7 mouse cellular contexts compared by ENCODE assay signal in the genomic region with DNA sequence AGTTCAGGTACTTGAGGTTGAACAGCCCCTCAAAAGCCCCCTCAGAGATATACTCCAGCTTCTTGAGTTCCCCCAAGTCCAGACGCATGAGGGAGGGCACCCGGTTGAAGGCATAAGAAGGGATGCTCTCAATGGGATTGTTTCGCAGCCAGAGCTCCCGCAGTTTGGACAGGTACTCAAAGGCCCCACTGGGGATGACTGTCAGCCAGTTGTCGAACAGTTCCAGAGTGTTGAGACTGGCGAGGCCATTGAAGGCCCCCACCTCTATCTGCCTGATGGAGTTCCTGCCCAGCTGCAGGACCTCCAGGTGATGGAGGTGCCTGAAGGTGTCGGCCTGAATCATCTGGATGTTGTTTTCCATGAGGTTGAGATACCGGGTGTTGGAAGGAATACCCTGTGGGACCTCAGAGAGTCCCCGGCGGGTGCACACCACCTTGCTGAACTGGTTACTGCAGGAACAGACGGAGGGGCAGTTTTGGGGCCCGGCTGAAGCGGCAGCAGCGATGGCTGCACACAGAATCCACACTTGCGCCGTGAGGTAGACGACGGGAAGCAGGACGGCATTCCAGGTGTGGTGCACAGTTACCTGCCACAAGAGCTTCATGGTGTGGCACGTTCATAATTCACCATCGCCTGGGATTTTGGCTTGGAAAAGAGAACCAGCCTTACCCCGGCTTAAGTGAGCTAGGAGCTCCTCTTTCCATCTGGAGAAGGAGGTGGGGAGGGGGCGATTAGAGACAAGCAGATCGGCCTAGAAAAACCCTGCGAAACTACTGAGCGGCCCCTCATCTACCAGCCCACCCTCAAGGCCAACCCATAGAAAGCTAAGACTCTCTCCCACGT. TPM values are rescaled to one million over a fixed set of nuclear protein-coding genes. Genes with fewer than 3 reads are reported as not detected.
DNase-seq lines count a peak whose midpoint lies in the region; ATAC-seq and TF ChIP-seq lines count a peak whose summit lies in the region.

Lrrc4 (minus strand) TSS at position 737 of the 843 bp plus-strand sequence.

- peak within 1 kb of the TSS; percentile 100 for H3K4me2 ChIP-seq in embryonic facial prominence, embryonic 14.5 days (ENCODE audit: low read depth, low read length)
- peak within 1 kb of the TSS; percentile 98 for H3K4me2 ChIP-seq in hindbrain, embryonic 15.5 days
- peak within 1 kb of the TSS; percentile 89 for H3K4me2 ChIP-seq in liver, postnatal 0 days (ENCODE audit: low read depth, low read length)

- peak within 1 kb of the TSS; percentile 69 for H3K9ac ChIP-seq in embryonic facial prominence, embryonic 14.5 days (ENCODE audit: low read depth, low read length)
- peak within 1 kb of the TSS; percentile 99 for H3K9ac ChIP-seq in hindbrain, embryonic 15.5 days
- H3K9ac ChIP-seq in liver, postnatal 0 days (replicated peaks), result peak within 1 kb of the TSS; percentile 52

- H3K4me1 ChIP-seq in embryonic facial prominence, embryonic 14.5 days (ENCODE audit: control insufficient read depth, insufficient read depth, low read length), result 0 out of 2 replicates have a peak, but pooled peaks cover 5% of the 10 kb centered on the region
- H3K4me1 ChIP-seq in hindbrain, embryonic 15.5 days (replicated peaks), result peaks cover 65% of the 10 kb centered on the region
- 0 out of 2 replicates have a peak, but pooled peaks cover 8% of the 10 kb centered on the region for H3K4me1 ChIP-seq in liver, postnatal 0 days (ENCODE audit: insufficient read depth)

- TF ChIP-seq CTCF in left cerebral cortex, adult 2 months (IDR thresholded peaks at IDR 0.05), result no peak
- no peak for TF ChIP-seq CTCF in liver, postnatal 0 days (IDR thresholded peaks at IDR 0.05; ENCODE audit: low read depth)

- ATAC-seq in embryonic facial prominence, embryonic 14.5 days (ENCODE audit: low read depth), result no peak
- ATAC-seq in hindbrain, embryonic 15.5 days (ENCODE audit: low FRiP score, low read depth), result no peak
- ATAC-seq in liver, postnatal 0 days, result no peak

- H3K27ac ChIP-seq in left cerebral cortex, adult 2 months, result peak within 1 kb of the TSS; percentile 99
- no peak within 1 kb of the TSS; the same call in 1 of the 2 replicates for H3K27ac ChIP-seq in embryonic facial prominence, embryonic 14.5 days (replicated peaks; ENCODE audit: low read depth, low read length)
- H3K27ac ChIP-seq in hindbrain, embryonic 15.5 days (replicated peaks), result peak within 1 kb of the TSS; percentile 98
- H3K27ac ChIP-seq in liver, postnatal 0 days (ENCODE audit: low read depth), result no peak within 1 kb of the TSS

- no peak for TF ChIP-seq EP300 in liver, postnatal 0 days (IDR thresholded peaks at IDR 0.05; ENCODE audit: low read depth)

- H3K9me3 ChIP-seq in embryonic facial prominence, embryonic 14.5 days (ENCODE audit: control insufficient read depth, low read length), result no peaks in the 10 kb centered on the region
- no peaks in the 10 kb centered on the region for H3K9me3 ChIP-seq in hindbrain, embryonic 15.5 days
- no peaks in the 10 kb centered on the region for H3K9me3 ChIP-seq in liver, postnatal 0 days (ENCODE audit: low read length)

- H3K27me3 ChIP-seq in embryonic facial prominence, embryonic 14.5 days (replicated peaks; ENCODE audit: control insufficient read depth, insufficient read depth, low read length), result peaks cover 24% of the 10 kb centered on the region
- no peaks in the 10 kb centered on the region for H3K27me3 ChIP-seq in hindbrain, embryonic 15.5 days
- H3K27me3 ChIP-seq in liver, postnatal 0 days (ENCODE audit: insufficient read depth, low read length), result peaks cover 26% of the 10 kb centered on the region

- H3K36me3 ChIP-seq in embryonic facial prominence, embryonic 14.5 days (ENCODE audit: control insufficient read depth, insufficient read depth, low read length), result peaks cover 8% of the 10 kb centered on the region; the same call in 1 of the 2 replicates
- peaks cover 5% of the 10 kb centered on the region; the same call in 1 of the 2 replicates for H3K36me3 ChIP-seq in hindbrain, embryonic 15.5 days
- H3K36me3 ChIP-seq in liver, postnatal 0 days (replicated peaks; ENCODE audit: insufficient read depth, low read length), result no peaks in the 10 kb centered on the region

- peak within 1 kb of the TSS; percentile 95 for H3K4me3 ChIP-seq in left cerebral cortex, adult 2 months
- H3K4me3 ChIP-seq in embryonic facial prominence, embryonic 14.5 days (ENCODE audit: low read depth, low read length), result peak within 1 kb of the TSS; percentile 63
- peak within 1 kb of the TSS; percentile 84 for H3K4me3 ChIP-seq in hindbrain, embryonic 15.5 days
- peak within 1 kb of the TSS; percentile 51 for H3K4me3 ChIP-seq in liver, postnatal 0 days (ENCODE audit: low read depth, low read length)

- intact Hi-C loops in left cerebral cortex, adult 2 months (cut with DNase I), result loop anchor here (5.0 kb wide), 3 partner anchors 124 to 409 kb away; partner anchors contain the start of gene Arf5

- no peak for DNase-seq in left cerebral cortex, adult 2 months (ENCODE audit: extremely low spot score in 1 of 2, low spot score in 2 of 2)
- DNase-seq in left cerebral cortex, adult 11 months (ENCODE audit: low spot score), result no peak
- no peak for DNase-seq in embryonic facial prominence, embryonic 14.5 days (ENCODE audit: low spot score)
- DNase-seq in liver, postnatal 0 days, result no peak
- no peak for DNase-seq in urinary bladder, postnatal 25 days (ENCODE audit: low spot score)
- no peak for DNase-seq in right cerebral cortex, postnatal 36 days (ENCODE audit: low spot score in 2 of 2)

- 31% methylated on average over 27 of the region's 27 CpGs for WGBS in embryonic facial prominence, embryonic 14.5 days
- WGBS in hindbrain, embryonic 15.5 days, result 17% methylated on average over 27 of the region's 27 CpGs
- WGBS in liver, postnatal 0 days (ENCODE audit: insufficient replicate concordance), result 60% methylated on average over 27 of the region's 27 CpGs

RNA-seq across cellular contexts. Expression of gene Lrrc4, which starts in this region (rescaled TPM):
- 100 to 1,000 TPM; 105 to 111 TPM for total RNA-seq in left cerebral cortex, adult 2 months (2021)
- polyA plus RNA-seq in embryonic facial prominence, embryonic 14.5 days (2014; fragmentation: Nextera tagmentation; extraction: Ambion mirVana), result 0.80 and 1.0 TPM in 2 replicates
- 6.8 and 7.1 TPM in 2 replicates for polyA plus RNA-seq in hindbrain, embryonic 15.5 days (2015; fragmentation: Nextera tagmentation; extraction: Ambion mirVana)
- 0.07 and 0.08 TPM in 2 replicates for polyA plus RNA-seq in liver, postnatal 0 days (2015; fragmentation: Nextera tagmentation; extraction: Ambion mirVana)

Comparison
In these comparisons a context has a peak if more than half of its experiments do, and no peak if none do; other contexts are left out.
1. H3K27ac ChIP-seq: peak in left cerebral cortex, adult 2 months (single experiment) and hindbrain, embryonic 15.5 days (single experiment); none in embryonic facial prominence, embryonic 14.5 days (single experiment) and liver, postnatal 0 days (single experiment).
2. Peak in every context shown above with its lines, with median percentiles within 50 percentile points of each other: H3K4me3 ChIP-seq, H3K4me2 ChIP-seq and H3K9ac ChIP-seq.